Mouse (Mus musculus) left cerebral cortex, postnatal 36 days (tissue): Measurements from ENCODE around the gene Syt17. TPM values are rescaled to one million over a fixed set of nuclear protein-coding genes. Genes with fewer than 3 reads are reported as not detected.

ENCODE experiments used
- DNase-seq, 2 experiments: peaks; one replicate each; pipeline ENCODE4 v3.0.0; 2021 to 2022; ENCODE audit warnings: low spot score in 2 of 2, mixed read lengths in 1 of 2
- intact Hi-C: fragments of 180-260 bp; cut with DNase I; formaldehyde crosslinking; loops from one replicate; pipeline ENCODE4 v1.15.1; 2025
- total RNA-seq, 2 experiments: library from RNA; stranded (reverse); gene quantifications; 2 replicates each; pipeline ENCODE4 v1.2.3; 2021

The Syt17 gene
- total RNA-seq, 2 experiments from 2014 or later, result 55.3 to 70.6 TPM

DNA sequence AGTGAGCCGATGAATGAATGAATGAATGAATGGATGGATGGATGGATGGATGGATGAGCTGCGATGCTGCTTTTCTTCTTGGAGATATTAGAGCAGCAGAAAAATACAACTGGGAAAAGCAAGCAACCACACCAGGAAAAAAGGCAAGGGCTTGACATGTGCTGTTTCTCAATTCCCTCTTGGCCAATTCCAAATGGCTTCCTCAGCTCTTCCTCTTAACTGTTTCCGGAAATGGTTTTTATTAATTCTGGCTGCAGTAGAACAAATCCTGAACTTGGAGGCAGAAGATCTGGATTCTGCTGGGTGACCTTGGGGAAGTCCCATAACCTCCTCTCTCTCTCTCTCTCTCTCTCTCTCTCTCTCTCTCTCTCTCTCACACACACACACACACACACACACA is 20.0 kb upstream of the Syt17 start:
- intact Hi-C loops, result no loop called here
- DNase-seq, result no peak

DNA sequence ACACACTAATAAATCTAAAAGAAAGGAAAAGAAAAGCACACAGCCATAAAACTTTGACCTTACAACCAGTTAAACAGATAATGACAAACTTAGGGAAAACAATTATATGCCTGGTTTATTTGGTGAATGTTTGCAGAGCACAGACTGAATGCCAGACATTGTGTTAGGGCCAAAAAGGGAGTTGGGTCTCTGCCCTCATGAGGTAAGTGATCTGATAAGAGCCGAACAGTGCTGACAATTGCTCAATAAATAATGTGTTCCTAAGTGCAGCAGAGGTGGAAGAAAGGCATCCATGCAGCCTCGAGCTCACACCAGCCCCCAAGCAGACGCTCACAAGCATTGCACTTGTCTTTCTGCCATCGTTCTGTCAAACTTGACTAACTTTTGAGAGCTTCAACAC is 16.4 kb upstream of the Syt17 start:
- intact Hi-C loops, result no loop called here
- no peak for DNase-seq

DNA sequence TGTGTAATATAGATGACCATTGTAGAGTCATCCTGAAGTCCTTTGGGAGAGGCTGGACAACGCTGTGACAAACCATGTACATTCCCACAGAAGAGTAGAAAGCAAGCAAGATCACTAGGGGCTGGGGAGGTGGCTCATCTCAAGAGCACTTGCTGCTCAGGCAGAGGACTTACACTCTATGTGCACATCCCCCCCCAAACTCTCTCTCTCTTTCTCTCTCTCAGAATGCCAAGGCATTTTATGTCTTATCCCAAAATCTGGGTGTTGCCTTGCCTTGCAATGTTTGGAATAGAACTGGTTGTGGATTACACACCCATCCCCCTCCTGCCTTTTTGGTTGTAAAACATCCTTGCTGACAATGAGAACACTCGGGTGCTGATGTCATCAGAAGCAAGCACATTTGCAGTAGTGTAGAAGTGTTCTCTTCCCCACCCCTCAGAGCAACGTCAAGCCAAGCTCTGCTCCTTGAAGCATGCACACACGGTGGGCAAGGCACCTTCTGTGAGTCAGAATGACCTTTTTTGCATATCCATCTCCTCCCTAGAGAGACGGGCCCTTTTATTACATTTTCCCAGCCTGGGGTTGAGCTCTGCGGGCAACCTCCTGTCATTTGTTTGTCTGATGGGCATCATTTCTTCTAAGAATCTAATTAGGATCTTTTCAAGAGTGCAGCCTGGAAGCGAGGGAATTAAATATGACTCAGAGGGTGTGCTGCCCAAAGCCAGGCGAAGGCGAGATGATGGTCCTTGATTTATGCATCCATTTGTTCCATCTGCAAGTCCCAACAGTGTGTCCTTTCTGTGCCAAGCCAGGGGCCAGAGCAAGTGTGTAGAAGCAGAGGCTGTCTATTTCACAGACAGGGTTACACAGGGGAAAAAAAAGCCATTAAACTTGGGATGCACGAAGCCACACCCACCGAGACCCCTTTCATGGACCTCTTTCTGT is 15.1 kb upstream of the Syt17 start:
- no peak for DNase-seq
- intact Hi-C loops, result no loop called here

DNA sequence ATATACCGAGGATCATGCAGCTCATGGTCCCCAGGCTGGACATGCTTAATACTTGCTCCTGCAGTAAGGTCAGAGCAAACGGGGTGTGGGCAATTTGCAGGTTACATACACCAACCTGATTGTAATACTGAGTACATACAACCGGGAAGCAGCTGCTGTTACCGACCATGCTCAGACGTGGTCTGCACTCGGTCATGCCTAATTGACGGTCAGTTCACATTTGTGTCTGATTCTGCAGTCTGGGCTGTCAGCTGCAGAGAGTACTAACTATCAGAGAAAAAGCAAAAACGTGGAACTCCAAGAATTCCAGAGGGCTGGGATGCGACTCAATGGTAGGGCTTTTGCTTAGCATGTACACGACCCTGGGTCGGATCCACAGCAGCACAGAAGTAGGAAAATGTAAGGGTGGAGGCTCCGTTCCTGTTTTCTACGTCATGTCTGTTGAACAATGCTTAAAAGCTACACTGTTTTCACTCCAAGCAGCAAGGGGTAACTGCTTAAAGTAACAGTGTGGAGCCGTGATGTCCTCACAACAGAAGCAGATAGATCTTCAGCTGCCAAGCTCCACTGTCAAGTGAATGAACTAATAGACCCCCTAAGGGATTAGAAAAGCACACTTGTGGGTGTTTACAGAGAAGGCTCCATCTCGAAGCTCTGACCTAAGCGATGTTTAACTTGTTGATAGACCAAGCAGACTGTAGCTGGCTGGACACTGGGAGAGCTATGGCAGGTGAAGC is 13.5 kb upstream of the Syt17 start:
- intact Hi-C loops, result no loop called here
- DNase-seq, result no peak

DNA sequence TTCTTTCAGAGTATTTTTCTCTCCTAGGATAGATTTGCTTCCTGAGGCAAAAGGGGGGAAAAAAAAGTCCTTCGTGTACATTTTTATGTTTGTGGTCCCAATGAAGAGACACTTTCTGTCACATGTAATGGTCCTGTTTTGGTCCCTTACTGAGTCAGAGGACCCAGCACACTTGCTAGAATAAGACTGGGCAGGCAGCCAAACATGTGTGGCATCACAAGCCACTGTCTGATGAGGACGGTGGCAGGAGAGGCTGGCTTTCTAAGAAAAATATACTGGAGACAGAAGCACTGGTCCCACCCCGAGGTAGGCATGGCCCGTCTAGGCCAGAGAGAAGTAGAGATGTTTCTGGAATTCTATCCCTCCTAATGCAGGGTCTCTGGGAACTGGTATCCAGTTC is 5.7 kb upstream of the Syt17 start:
- intact Hi-C loops, result no loop called here
- no peak for DNase-seq

DNA sequence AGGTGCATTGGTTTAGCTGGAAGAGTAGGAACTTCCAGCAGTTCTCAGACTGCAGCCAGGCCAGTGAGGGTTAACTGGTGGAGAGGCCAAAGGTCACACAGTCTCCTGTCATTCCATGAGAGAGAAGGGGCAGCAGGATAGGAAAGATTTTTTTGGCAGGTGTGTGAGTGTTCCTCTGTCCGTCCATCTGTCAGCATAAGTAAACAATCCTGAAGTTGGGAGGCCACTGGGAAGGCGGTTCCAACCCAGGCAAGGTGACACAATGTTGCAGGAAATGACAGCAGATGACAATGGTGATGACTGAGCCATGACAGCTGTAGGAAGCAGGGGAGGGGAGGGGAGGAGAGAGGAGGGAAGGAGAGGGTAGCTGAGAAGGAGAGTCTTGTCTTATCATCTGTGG is 4.9 kb upstream of the Syt17 start:
- DNase-seq, result no peak
- intact Hi-C loops, result no loop called here

DNA sequence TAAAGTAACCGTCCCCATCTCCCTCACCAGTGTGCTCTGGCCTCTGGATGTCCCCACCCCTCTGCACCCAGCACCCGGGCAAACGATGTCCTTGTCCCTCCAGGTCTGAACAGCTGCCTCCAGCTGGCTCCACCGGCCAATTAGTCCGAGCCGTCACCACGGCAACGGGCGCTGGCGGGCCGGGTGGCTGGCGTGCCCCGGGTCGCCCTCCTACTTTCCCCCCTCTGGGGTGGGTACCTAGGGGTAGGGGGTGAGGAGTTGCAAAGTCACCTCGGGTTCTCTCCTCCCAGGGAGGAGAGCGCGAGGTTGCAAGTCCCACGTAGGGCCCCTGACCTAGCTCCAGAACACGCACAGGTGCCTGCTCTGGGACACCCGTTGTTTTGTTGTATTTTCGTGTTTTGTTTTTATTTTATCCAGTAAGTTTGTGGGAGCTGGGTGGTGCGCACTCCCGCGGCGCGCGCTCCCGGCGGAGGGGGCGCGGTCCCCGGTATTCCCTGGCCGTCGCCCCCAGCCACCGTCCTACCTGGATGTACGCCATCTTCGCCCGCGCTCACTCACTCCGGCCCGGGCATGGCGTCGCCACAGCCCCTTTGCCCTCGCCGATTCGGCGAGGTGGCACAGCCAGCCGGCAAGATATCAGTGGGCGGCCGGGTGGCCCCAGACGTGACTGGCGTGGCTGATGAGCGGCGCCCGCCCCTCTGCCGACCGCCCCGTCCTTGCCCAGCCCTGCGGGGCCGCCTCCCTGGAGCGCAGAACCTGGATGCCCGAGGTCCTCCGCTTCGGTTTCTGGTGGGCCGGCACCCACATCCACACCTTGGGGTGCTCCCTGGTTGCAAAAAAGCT is 510 bp downstream of the Syt17 start:
- DNase-seq, result peak in 1 of 2 experiments; percentile 18
- intact Hi-C loops, result loop anchor here (1.0 to 10.0 kb wide), 3 partner anchors 71 to 237 kb away; no protein-coding TSS in a partner anchor

DNA sequence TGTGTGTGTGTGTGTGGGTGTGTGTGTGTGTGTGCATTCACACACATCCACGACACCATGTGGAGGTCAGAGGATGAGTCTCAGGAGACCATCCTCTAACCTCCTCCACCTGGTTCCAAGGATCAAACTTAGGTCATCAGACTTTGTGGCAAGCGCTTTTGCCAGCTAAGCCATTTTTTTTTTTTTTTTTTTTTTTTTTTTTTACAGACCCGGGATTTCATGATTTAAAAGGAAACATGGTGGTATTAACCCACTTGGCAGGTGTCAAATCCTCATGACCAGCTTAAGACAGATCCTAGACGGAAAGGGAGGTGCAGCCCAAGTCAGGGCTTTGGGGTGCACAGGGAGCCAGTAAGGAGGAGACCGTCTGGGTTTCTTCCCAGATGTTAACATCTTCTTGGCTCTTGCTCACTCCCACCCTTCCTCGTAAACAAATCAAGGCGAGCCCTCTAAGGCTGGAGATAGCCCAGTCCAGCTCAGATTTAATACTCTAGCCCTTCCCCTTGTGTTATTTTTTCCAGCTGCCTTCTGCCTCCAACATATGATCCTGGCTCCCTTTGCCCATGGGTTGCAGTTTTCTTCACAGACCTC is 4.0 kb downstream of the Syt17 start:
- no peak for DNase-seq
- intact Hi-C loops, result loop anchor here (10.0 kb wide), 1 partner anchor 241 kb away; no protein-coding TSS in a partner anchor

DNA sequence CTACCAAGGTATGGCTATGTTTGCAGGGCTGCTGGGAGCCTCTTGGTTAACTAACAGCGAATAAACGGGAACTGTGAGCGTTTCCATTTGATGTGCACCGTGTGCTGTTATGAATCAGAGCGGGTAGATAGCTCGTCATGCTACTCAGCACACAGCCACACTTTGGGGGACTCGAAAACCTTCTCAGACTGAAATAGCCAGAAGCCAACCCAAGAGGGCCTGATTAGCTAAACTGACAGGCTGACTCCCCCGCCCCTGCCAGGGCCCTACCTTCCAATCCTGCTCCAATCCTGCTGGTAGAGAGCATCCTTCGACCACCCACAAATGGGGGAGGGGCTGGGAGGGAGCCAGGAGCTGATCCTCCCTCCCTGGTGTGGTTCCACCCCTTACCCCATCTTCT is 4.7 kb downstream of the Syt17 start:
- DNase-seq, result peak; percentile 36 to 39
- intact Hi-C loops, result loop anchor here (10.0 kb wide), 1 partner anchor 241 kb away; no protein-coding TSS in a partner anchor

DNA sequence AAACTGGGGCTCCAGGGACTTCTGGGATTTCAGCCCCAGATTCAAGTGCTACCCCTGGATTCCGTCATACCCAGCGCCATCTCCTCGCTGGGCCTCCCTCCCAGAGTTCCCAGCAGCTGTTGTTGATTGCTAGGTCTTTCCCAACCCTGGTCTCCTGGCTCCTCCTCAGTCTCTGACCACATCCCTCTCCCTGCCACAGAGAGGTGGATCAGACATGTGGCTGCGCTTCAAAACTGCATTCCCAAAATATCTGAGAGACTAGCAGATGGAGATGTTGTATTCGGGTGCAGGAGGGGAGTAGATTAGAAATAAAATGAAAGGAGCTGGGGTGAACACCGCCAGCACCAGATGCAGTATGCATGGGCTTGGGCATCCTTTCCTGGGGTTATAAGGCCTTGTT is 6.5 kb downstream of the Syt17 start:
- intact Hi-C loops, result loop anchor here (2.0 to 10.0 kb wide), 2 partner anchors 77 to 243 kb away; no protein-coding TSS in a partner anchor
- peak; percentile 28 to 29 for DNase-seq

DNA sequence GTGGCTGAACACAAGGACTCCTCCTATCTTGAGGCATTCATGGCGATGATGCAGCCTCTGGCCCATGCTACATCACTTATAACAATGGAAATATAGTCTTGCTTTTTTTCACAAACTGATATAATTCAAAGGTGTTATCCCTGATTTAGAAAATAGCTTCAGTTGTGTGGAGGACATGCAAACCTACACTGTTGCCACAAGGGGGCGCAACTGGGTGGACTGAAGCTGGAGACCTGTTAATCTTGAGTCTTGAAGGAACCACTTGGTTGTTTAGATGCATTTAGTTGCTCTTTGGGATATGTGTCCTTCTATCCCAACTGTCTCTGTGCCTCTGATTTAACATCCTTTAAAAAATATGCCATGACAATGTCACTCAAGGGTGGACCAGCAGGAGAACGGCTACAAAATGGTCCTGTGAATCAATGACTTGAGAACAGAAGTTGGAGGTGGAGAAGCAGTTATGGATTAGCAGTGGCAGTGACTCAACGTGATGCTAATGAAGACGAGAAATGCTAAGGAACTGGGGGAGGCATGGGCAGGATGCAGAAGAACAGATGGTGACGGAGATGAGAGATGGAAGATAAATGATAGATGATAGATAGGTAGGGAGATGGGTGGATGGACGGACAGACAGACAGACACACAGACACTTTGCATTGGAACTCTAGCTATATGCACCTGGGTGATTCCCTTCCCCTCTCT is 10.8 kb downstream of the Syt17 start:
- DNase-seq, result peak in 1 of 2 experiments; percentile 17
- intact Hi-C loops, result no loop called here

DNA sequence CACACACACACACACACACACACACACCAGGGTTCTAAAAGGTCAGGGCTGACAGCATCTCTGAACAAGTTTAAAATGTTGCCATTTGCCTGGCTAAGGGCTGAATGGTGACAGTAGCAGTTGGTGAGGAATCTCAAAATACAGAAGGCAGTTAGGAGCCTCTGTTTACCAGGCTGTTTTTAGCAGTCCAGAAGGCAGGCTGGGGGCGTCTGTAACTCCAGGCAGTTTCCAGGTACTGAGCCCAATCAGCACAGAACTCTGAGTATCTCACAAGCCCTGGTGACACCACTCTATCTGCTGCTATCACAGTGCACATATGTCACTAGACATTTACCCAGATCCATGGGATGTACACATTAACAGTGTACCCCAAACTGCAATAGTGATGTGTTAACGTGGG is 19.1 kb downstream of the Syt17 start:
- DNase-seq, result peak; percentile 77
- intact Hi-C loops, result no loop called here

DNA sequence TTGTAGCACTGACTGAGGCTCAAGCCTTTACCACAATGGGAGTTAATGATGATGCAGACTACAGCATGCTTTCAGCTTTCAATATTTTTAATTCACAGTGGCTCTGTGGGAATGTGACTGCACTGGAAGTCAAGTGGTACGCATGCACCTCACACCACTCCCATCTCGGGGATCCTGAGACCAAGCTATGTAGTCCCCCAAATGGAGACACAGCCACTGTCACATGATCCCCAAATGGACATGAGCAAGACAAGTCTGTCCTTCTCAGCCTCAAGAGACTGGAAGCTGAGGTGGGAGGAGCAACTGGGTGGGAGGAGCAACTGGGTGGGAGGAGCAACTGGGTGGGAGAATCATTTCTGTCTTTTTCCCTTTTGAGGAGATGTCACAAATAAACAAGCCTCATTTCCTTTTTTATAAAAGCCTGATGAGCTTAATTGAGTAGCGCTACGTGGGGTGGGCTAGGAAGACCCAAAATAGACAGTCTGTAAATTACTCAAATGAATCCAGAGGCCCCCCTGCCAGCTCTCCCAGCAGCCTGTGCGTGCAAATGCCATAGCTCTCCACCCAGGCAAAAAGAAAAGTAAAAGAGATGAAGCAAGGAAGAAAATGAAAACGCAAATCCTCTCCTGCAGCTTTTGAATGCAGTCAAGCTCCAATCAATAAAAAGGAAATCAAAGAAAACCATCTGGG is 28.4 kb downstream of the Syt17 start:
- no peak for DNase-seq
- intact Hi-C loops, result no loop called here

DNA sequence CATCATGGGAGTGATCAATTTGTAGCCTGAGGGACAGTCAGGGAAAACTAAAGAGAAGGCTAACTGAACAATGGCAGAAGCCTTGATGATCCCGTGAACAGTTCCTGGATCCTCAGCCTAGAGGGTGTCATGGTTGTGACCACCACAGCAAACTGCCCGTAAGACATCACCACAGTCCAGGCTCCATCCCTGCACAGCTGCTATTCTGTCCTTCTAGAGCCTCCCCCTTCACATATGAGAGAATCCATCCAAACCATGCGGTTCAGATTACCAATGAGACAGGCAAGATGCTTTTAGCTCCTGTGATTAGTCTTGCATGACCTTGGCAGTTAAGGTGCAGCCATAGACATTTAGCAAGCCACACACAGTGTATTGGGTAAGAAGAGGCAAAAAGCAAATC is 33.8 kb downstream of the Syt17 start:
- no peak for DNase-seq
- intact Hi-C loops, result no loop called here

DNA sequence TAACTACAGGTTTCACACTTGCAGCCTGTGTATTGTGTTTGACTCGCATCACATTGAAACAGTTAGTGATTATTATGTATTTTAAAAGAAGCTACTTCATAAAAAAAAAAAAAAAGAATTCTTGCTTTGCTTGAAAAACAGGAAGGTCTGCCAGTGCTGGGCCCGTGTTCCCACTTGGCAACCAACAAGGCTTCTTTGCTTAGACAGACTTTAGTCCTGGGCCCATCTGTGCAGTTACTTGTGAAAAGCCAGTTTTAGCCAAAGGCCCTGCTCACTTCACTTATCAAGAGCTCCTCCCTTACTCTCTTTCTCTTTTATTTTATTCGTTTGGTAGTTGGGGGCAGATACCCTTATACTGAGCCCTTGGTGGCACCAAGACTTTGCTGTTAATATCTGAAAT is 36.1 kb downstream of the Syt17 start:
- intact Hi-C loops, result no loop called here
- no peak for DNase-seq

DNA sequence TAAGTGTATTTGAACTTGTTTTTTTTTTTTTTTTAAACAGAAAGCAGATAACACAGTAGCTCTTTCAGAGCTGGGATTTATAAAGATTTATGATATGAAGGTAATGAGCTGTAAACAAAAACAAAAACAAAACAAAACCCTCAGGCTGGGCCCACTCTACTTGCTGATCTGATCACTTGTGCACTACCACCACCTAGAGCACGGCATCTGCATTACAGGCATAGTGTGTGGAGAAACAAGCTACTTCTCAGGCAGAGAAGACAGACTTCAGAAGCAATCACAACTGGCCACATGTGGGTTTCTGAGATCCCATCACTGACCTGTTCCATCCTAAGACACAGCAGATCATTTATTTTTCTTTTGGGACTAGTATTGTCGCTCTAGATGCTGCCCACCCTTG is 38.6 kb downstream of the Syt17 start:
- DNase-seq, result no peak
- intact Hi-C loops, result no loop called here

DNA sequence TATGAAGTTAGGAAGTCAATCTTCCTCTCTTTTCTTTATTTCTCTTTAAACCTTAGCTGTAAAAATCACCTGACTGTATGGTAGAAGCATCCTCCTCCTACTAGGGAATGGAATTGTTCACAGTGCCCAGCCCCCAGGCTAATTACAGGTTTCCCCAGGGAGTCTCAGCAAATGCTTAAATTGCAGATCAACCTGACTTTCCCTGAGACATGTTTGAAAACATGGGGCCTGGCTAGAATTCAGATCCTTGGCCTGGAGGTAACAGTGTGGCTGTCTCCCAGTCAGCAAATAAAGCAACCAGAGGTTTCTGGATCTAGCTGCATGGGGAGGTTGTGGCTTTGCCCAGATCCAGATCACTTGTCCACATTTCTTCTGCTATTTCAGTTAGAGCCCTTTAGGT is 42.8 kb downstream of the Syt17 start:
- intact Hi-C loops, result no loop called here
- no peak for DNase-seq

DNA sequence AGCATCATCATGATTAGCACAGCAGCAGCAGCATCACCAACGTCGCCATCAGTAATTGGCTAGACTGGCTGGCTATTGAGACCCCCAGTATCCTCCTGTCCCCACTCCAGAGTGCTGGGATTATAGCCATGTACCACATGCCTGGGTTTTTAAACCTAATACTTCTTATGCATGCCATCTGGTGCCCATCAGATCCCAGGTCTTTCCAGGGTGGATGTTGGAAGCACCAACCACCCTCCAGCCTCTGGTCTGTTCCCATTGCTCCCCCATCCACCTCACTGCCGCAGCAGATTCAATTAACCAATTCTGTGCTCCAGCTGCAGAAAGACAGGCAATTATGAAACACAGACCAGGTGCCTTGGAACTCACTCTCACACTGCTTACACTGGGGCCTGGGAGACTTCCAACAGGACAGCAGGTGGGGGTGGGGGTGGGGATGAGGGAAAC is 45.4 kb downstream of the Syt17 start:
- no peak for DNase-seq
- intact Hi-C loops, result loop anchor here (5.0 kb wide), 1 partner anchor 40 kb away; no protein-coding TSS in a partner anchor
